Mouse (Mus musculus): ENCODE measurements around the gene Mettl21c. TPM values are rescaled to one million over a fixed set of nuclear protein-coding genes. Genes with fewer than 3 reads are reported as not detected.

Mettl21c gene
- polyA plus RNA-seq, 1 experiment: not detected

GRCm38 (mm10) chr1:44041797-44042554 lies 22.1 kb upstream of the Mettl21c start:
- Histone ChIP-seq H3K4me1 (ENCODE audit: control insufficient read depth, insufficient read depth, low read length) (no peaks in the 10 kb centered on the region), H3K27me3 (ENCODE audit: control insufficient read depth, insufficient read depth, low read length) (no peaks in the 10 kb centered on the region), H3K4me3 (replicated peaks; ENCODE audit: insufficient read depth, low read depth, low read length) (no peak overlapping the region), H3K27ac (ENCODE audit: insufficient read depth, low read length) (no peak overlapping the region)
- peak; percentile 43 to 47 for DNase-seq
- 2% methylated on average over 17 of the region's 17 CpGs for WGBS
- TF ChIP-seq CTCF (IDR thresholded peaks at IDR 0.05; ENCODE audit: borderline replicate concordance, insufficient read depth, low read depth, low read length): peak; percentile 53; the same call in 1 of the 2 replicates
- TF ChIP-seq POLR2A (IDR thresholded peaks at IDR 0.05; ENCODE audit: borderline replicate concordance, insufficient read depth, low read length): no peak

GRCm38 (mm10) chr1:44032948-44033347 lies 13.1 kb upstream of the Mettl21c start:
- H3K27ac ChIP-seq (ENCODE audit: insufficient read depth, low read length): no peak overlapping the region
- TF ChIP-seq POLR2A (IDR thresholded peaks at IDR 0.05; ENCODE audit: borderline replicate concordance, insufficient read depth, low read length) (no peak), CTCF (IDR thresholded peaks at IDR 0.05; ENCODE audit: borderline replicate concordance, insufficient read depth, low read depth, low read length) (no peak)
- no peaks in the 10 kb centered on the region for H3K27me3 ChIP-seq (ENCODE audit: control insufficient read depth, insufficient read depth, low read length)
- 92% methylated on average over 5 of the region's 5 CpGs for WGBS
- H3K4me1 ChIP-seq (ENCODE audit: control insufficient read depth, insufficient read depth, low read length): no peaks in the 10 kb centered on the region
- H3K4me3 ChIP-seq (replicated peaks; ENCODE audit: insufficient read depth, low read depth, low read length): no peak overlapping the region
- DNase-seq: no peak

GRCm38 (mm10) chr1:44032213-44032612 lies 12.4 kb upstream of the Mettl21c start:
- no peak overlapping the region for H3K27ac ChIP-seq (ENCODE audit: insufficient read depth, low read length)
- no peak overlapping the region for H3K4me3 ChIP-seq (replicated peaks; ENCODE audit: insufficient read depth, low read depth, low read length)
- DNase-seq: no peak
- WGBS: 77% methylated on average over 2 of the region's 2 CpGs
- no peaks in the 10 kb centered on the region for H3K4me1 ChIP-seq (ENCODE audit: control insufficient read depth, insufficient read depth, low read length)
- TF ChIP-seq CTCF (IDR thresholded peaks at IDR 0.05; ENCODE audit: borderline replicate concordance, insufficient read depth, low read depth, low read length) (no peak), POLR2A (IDR thresholded peaks at IDR 0.05; ENCODE audit: borderline replicate concordance, insufficient read depth, low read length) (no peak)
- H3K27me3 ChIP-seq (ENCODE audit: control insufficient read depth, insufficient read depth, low read length): no peaks in the 10 kb centered on the region

GRCm38 (mm10) chr1:44027651-44028050 lies 7.8 kb upstream of the Mettl21c start:
- H3K27me3 ChIP-seq (ENCODE audit: control insufficient read depth, insufficient read depth, low read length): no peaks in the 10 kb centered on the region
- TF ChIP-seq POLR2A (IDR thresholded peaks at IDR 0.05; ENCODE audit: borderline replicate concordance, insufficient read depth, low read length) (no peak), CTCF (IDR thresholded peaks at IDR 0.05; ENCODE audit: borderline replicate concordance, insufficient read depth, low read depth, low read length) (no peak)
- 42% methylated on average over 1 of the region's 1 CpGs for WGBS
- no peak overlapping the region for H3K27ac ChIP-seq (ENCODE audit: insufficient read depth, low read length)
- no peaks in the 10 kb centered on the region for H3K4me1 ChIP-seq (ENCODE audit: control insufficient read depth, insufficient read depth, low read length)
- H3K4me3 ChIP-seq (replicated peaks; ENCODE audit: insufficient read depth, low read depth, low read length): no peak overlapping the region
- DNase-seq: no peak

- no peak for DNase-seq
- 89% methylated on average over 1 of the region's 1 CpGs for WGBS
- H3K27ac ChIP-seq (ENCODE audit: insufficient read depth, low read length): no peak overlapping the region
- no peak for TF ChIP-seq POLR2A (IDR thresholded peaks at IDR 0.05; ENCODE audit: borderline replicate concordance, insufficient read depth, low read length)
- no peak for TF ChIP-seq CTCF (IDR thresholded peaks at IDR 0.05; ENCODE audit: borderline replicate concordance, insufficient read depth, low read depth, low read length)
- no peaks in the 10 kb centered on the region for H3K27me3 ChIP-seq (ENCODE audit: control insufficient read depth, insufficient read depth, low read length)
- no peaks in the 10 kb centered on the region for H3K4me1 ChIP-seq (ENCODE audit: control insufficient read depth, insufficient read depth, low read length)
- no peak overlapping the region for H3K4me3 ChIP-seq (replicated peaks; ENCODE audit: insufficient read depth, low read depth, low read length)
Measured at GRCm38 (mm10) chr1:44022656-44023055, 2.8 kb upstream of the Mettl21c start.

- DNase-seq: no peak
- Histone ChIP-seq H3K27ac (ENCODE audit: insufficient read depth, low read length) (no peak overlapping the region), H3K27me3 (ENCODE audit: control insufficient read depth, insufficient read depth, low read length) (no peaks in the 10 kb centered on the region), H3K4me3 (replicated peaks; ENCODE audit: insufficient read depth, low read depth, low read length) (no peak overlapping the region), H3K4me1 (ENCODE audit: control insufficient read depth, insufficient read depth, low read length) (no peaks in the 10 kb centered on the region)
- 96% methylated on average over 2 of the region's 2 CpGs for WGBS
- TF ChIP-seq POLR2A (IDR thresholded peaks at IDR 0.05; ENCODE audit: borderline replicate concordance, insufficient read depth, low read length) (no peak), CTCF (IDR thresholded peaks at IDR 0.05; ENCODE audit: borderline replicate concordance, insufficient read depth, low read depth, low read length) (no peak)
Measured at GRCm38 (mm10) chr1:44015556-44015955, 4.3 kb downstream of the Mettl21c start.

- H3K4me1 ChIP-seq (ENCODE audit: control insufficient read depth, insufficient read depth, low read length): no peaks in the 10 kb centered on the region
- no peak overlapping the region for H3K27ac ChIP-seq (ENCODE audit: insufficient read depth, low read length)
- WGBS: 96% methylated on average over 2 of the region's 2 CpGs
- TF ChIP-seq POLR2A (IDR thresholded peaks at IDR 0.05; ENCODE audit: borderline replicate concordance, insufficient read depth, low read length) (no peak), CTCF (IDR thresholded peaks at IDR 0.05; ENCODE audit: borderline replicate concordance, insufficient read depth, low read depth, low read length) (no peak)
- DNase-seq: no peak
- H3K4me3 ChIP-seq (replicated peaks; ENCODE audit: insufficient read depth, low read depth, low read length): no peak overlapping the region
- no peaks in the 10 kb centered on the region for H3K27me3 ChIP-seq (ENCODE audit: control insufficient read depth, insufficient read depth, low read length)
Measured at GRCm38 (mm10) chr1:44004513-44004912, 15.3 kb downstream of the Mettl21c start.

GRCm38 (mm10) chr1:43996914-43997589 lies 22.8 kb downstream of the Mettl21c start:
- WGBS: 98% methylated on average over 4 of the region's 4 CpGs
- Histone ChIP-seq H3K4me1 (ENCODE audit: control insufficient read depth, insufficient read depth, low read length) (no peaks in the 10 kb centered on the region), H3K27me3 (ENCODE audit: control insufficient read depth, insufficient read depth, low read length) (no peaks in the 10 kb centered on the region), H3K4me3 (replicated peaks; ENCODE audit: insufficient read depth, low read depth, low read length) (no peak overlapping the region), H3K27ac (ENCODE audit: insufficient read depth, low read length) (no peak overlapping the region)
- TF ChIP-seq CTCF (IDR thresholded peaks at IDR 0.05; ENCODE audit: borderline replicate concordance, insufficient read depth, low read depth, low read length) (no peak), POLR2A (IDR thresholded peaks at IDR 0.05; ENCODE audit: borderline replicate concordance, insufficient read depth, low read length) (no peak)
- no peak for DNase-seq

All from cerebellum, adult 2 months (tissue).